Mouse (Mus musculus) brown adipose tissue, adult 24 weeks (tissue): Measurements from ENCODE around the gene Ccdc137. TPM values are rescaled to one million over a fixed set of nuclear protein-coding genes. Genes with fewer than 3 reads are reported as not detected.

Experiments
- H3K27ac ChIP-seq: fragments of 200-500 bp; replicated peaks from 2 replicates; pipeline ENCODE4 v1.5.1; 2012; ENCODE audit warnings: low read depth, mild to moderate bottlenecking, low read length
- H3K4me1 ChIP-seq: fragments of 200-500 bp; 2 replicates; pipeline ENCODE4 v1.6.1; 2012; ENCODE audit warnings: low read length, mixed read lengths; ENCODE audit not compliant: control insufficient read depth, insufficient read depth, insufficient read length
- H3K4me3 ChIP-seq: fragments of 200-500 bp; 2 replicates; pipeline ENCODE4 v1.5.1; 2012; ENCODE audit warnings: low read depth, mild to moderate bottlenecking, low read length, moderate library complexity; ENCODE audit not compliant: insufficient read depth
- polyA plus RNA-seq: library from polyadenylated mRNA; stranded (reverse); fragments of >200 nt; gene quantifications from 2 replicates; pipeline ENCODE4 v1.2.4, GENCODE M21; 2012; ENCODE audit not compliant: missing spikeins, insufficient read depth, insufficient read length

The Ccdc137 gene
- polyA plus RNA-seq, 1 experiment: 5.7 TPM

- peak overlapping the region; percentile 83 for H3K27ac ChIP-seq
Observed at GRCm38 (mm10) chr11:120485251-120485650, 27.3 kb downstream of the Ccdc137 start.

GRCm38 (mm10) chr11:120488516-120488915, 30.6 kb downstream of the Ccdc137 start:
- Histone ChIP-seq H3K27ac (no peak overlapping the region), H3K4me3 (no peak overlapping the region), H3K4me1 (peaks cover 8% of the 10 kb centered on the region)

More at GRCm38 (mm10) chr11:120485251-120485650, 27.3 kb downstream of the Ccdc137 start:
- Histone ChIP-seq H3K4me3 (peak overlapping the region; percentile 89), H3K4me1 (no peaks in the 10 kb centered on the region; the same call in 1 of the 2 replicates)

- no peak overlapping the region for H3K4me3 ChIP-seq
- H3K4me1 ChIP-seq: peaks cover 8% of the 10 kb centered on the region
- H3K27ac ChIP-seq: no peak overlapping the region
Observed at GRCm38 (mm10) chr11:120489054-120489761, 31.3 kb downstream of the Ccdc137 start.

- Histone ChIP-seq H3K4me3 (no peak overlapping the region), H3K4me1 (peaks cover 8% of the 10 kb centered on the region), H3K27ac (no peak overlapping the region)
Observed at GRCm38 (mm10) chr11:120490291-120491046, 32.6 kb downstream of the Ccdc137 start.

GRCm38 (mm10) chr11:120491317-120492023, 33.6 kb downstream of the Ccdc137 start, which contains the start of gene Slc25a10:
Gene Slc25a10, plus strand, starts transcription at chr11:120491840.
- peak within 1 kb of the TSS; percentile 3; the same call in 1 of the 2 replicates for H3K27ac ChIP-seq
- peaks cover 8% of the 10 kb centered on the region for H3K4me1 ChIP-seq
- H3K4me3 ChIP-seq: peak within 1 kb of the TSS; percentile 86

GRCm38 (mm10) chr11:120492024-120492877, 34.3 kb downstream of the Ccdc137 start:
- Histone ChIP-seq H3K27ac (0 out of 2 replicates have a peak overlapping the region, but pooled peaks have one; percentile 3), H3K4me1 (peaks cover 8% of the 10 kb centered on the region), H3K4me3 (peak overlapping the region; percentile 86)

- H3K4me3 ChIP-seq: peak overlapping the region; percentile 86
- H3K4me1 ChIP-seq: peaks cover 8% of the 10 kb centered on the region
- H3K27ac ChIP-seq: peak overlapping the region; percentile 19; the same call in 1 of the 2 replicates
Observed at GRCm38 (mm10) chr11:120492878-120493203, 34.9 kb downstream of the Ccdc137 start.

- peaks cover 8% of the 10 kb centered on the region for H3K4me1 ChIP-seq
- H3K4me3 ChIP-seq: 0 out of 2 replicates have a peak overlapping the region, but pooled peaks have one; percentile 3
- H3K27ac ChIP-seq: no peak overlapping the region
Observed at GRCm38 (mm10) chr11:120493351-120493750, 35.4 kb downstream of the Ccdc137 start.

GRCm38 (mm10) chr11:120493911-120494310, 36.0 kb downstream of the Ccdc137 start:
- 0 out of 2 replicates have a peak overlapping the region, but pooled peaks have one; percentile 3 for H3K4me3 ChIP-seq
- no peak overlapping the region for H3K27ac ChIP-seq
- H3K4me1 ChIP-seq: peaks cover 8% of the 10 kb centered on the region

GRCm38 (mm10) chr11:120497436-120497835, 39.5 kb downstream of the Ccdc137 start:
- Histone ChIP-seq H3K4me3 (no peak overlapping the region), H3K4me1 (no peaks in the 10 kb centered on the region; the same call in 1 of the 2 replicates), H3K27ac (no peak overlapping the region)

- Histone ChIP-seq H3K4me3 (no peak overlapping the region), H3K27ac (no peak overlapping the region), H3K4me1 (no peaks in the 10 kb centered on the region; the same call in 1 of the 2 replicates)
Observed at GRCm38 (mm10) chr11:120498226-120498625, 40.3 kb downstream of the Ccdc137 start.

- Histone ChIP-seq H3K4me3 (no peak overlapping the region), H3K27ac (no peak overlapping the region), H3K4me1 (no peaks in the 10 kb centered on the region; the same call in 1 of the 2 replicates)
Observed at GRCm38 (mm10) chr11:120498891-120499290, 41.0 kb downstream of the Ccdc137 start.

- H3K4me1 ChIP-seq: no peaks in the 10 kb centered on the region; the same call in 1 of the 2 replicates
- no peak overlapping the region for H3K27ac ChIP-seq
- H3K4me3 ChIP-seq: no peak overlapping the region
Observed at GRCm38 (mm10) chr11:120499894-120500293, 42.0 kb downstream of the Ccdc137 start.

- H3K4me1 ChIP-seq: no peaks in the 10 kb centered on the region; the same call in 1 of the 2 replicates
- no peak overlapping the region for H3K27ac ChIP-seq
- no peak overlapping the region for H3K4me3 ChIP-seq
Observed at GRCm38 (mm10) chr11:120500357-120500756, 42.4 kb downstream of the Ccdc137 start.
